Mouse (Mus musculus) urinary bladder, adult 18-20 months (tissue): Measurements from ENCODE around the gene Tnik.

Source experiments
- DNase-seq, 2 experiments: peaks; one replicate each; pipeline ENCODE4 v3.0.0; 2022; ENCODE audit warnings: low spot score in 2 of 2, mixed read lengths in 2 of 2

Tnik gene

DNA sequence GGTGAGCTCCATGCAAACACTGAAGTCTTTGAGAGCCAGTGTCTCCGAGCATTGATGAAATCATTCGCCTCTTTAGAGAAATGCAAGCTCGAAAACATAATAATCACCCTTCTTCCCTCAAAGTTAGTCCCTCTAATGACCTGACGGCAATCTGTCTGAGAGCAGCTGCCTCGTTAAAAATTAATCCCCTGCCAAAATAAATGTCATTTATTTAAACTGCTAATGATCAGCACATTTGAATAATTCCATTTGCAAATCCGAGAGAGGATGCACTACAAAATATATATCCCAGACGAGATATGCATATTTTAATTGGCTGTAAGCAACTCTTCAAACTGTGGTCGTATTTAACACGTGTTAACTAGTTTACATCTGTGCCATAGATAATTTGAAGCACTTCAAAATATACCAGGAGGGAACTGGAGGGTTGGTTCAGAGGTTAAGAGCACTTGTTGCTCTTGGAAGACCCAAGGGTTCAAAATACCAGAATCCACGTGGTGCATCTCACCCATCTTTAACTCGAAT is 281.4 kb downstream of the Tnik start:
- no peak for DNase-seq

DNA sequence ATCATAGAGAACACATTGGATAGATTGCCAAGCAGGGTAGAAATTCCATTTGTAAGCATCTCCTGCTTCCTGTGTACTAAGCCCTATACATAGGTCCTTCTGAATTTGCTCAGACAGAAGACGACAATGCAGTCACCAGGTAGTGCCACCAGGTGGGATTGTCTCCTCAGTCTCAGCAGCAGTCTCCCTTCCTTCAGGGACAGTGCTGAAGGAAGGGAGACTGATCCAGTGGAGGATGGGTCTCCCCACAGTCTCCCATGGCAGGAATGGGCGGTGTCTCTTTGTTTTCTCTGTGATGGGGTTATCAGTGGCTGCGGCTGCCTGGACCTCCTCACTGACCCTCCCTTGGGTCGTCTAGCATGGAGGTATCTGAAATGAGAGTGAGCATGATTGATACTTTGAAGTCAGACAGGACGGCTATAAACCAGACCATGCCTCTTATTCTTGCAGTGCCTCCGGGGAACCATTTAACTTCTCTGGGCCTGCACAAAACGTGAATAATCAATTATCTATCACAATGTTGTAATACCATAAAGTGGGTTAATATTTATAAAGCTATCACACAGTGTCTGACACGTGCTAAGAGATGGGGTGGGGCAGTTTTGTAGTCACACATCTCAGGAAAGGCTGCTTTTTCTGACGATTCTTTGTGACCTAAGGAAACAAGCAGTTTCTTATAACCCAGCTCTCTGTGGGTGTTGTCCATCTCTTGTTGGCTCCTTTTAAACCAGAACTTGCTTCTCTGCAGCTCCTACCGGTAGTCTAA is 285.1 kb downstream of the Tnik start:
- DNase-seq: no peak

DNA sequence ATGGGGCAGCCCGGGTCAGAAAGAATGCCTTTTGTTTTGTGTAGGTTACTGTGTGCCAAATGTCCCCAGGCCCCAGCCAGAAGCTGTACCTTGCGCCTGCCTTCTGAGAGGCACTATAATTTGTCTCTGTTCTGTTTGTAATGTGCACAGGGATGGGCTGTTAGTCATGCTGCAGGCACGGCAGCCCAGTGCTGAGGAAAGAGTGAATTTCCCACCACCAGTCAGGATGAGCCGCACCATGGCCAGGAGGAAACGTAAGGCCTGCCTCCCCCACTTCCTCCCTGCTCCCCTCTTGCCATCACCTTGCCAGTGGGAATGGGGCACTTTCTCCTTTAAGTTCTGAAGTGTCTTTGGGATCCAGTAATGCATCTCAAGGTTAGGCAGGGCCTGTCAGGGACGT is 286.4 kb downstream of the Tnik start:
- DNase-seq: no peak

DNA sequence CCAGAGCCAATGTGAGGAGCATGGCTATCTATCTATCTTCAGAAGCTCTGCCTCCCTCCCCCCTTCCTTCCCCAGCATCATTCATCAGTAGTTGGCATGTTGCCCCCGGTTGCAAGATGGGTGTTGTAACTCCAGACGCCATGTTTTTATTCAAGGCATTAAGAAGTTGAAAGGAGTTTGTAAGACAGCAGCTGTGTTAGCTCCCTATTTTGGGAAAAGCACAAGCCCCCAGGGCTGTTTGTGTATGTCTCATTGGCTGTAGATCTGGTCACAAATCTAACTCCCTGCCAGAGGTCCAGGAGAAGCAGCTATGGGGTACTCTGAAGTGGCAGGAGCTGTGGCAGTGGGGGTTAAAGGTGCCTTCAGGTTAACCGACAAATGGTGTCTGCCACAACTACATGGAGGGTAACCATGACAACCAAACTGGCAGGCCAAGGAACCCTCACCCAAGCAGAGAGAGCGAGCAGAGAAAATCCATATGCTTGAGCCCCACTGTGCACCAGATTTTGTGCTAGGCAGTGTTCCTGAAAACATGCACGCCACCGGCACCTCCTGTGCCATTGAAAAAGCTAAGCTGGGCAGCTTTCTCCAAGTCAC is 287.6 kb downstream of the Tnik start:
- DNase-seq: no peak

DNA sequence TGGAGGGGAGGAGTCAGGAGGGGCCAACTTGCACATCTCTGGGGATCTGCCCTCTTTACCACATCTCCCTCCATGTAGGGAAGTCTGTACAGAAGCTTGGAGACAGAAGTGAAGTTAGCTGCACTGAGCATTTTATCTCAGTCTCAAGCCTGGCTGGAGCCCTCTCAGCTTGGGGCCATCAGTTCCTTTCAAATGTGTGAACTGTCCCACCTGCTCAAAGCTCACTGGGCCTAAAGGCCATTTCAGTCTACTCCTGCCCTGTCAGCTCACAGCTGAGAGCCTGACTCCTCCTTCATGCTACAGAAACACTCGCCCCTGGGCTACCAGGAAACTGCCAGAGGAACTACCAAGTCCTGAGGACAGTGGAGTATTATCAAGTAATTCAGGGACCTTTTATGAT is 288.7 kb downstream of the Tnik start:
- no peak for DNase-seq

DNA sequence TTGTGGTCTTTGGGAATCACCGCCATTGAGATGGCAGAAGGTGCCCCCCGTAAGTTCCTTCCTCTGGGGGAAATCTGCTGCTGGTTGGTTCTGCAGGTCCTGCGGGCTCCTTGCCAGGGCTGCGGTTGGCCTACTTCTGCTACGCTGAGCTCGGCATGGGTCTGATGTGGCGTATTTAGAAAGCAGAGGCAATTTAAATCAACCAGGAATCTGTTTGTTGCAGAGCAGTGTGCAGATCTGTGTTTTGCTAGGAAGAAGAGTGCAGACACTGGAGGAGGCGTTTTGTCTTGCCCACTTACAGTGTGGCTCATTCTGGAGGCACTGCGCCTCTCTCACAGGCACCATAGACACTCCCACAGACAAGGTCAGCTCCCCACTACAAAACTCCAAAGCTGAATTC is 291.9 kb downstream of the Tnik start:
- no peak for DNase-seq

DNA sequence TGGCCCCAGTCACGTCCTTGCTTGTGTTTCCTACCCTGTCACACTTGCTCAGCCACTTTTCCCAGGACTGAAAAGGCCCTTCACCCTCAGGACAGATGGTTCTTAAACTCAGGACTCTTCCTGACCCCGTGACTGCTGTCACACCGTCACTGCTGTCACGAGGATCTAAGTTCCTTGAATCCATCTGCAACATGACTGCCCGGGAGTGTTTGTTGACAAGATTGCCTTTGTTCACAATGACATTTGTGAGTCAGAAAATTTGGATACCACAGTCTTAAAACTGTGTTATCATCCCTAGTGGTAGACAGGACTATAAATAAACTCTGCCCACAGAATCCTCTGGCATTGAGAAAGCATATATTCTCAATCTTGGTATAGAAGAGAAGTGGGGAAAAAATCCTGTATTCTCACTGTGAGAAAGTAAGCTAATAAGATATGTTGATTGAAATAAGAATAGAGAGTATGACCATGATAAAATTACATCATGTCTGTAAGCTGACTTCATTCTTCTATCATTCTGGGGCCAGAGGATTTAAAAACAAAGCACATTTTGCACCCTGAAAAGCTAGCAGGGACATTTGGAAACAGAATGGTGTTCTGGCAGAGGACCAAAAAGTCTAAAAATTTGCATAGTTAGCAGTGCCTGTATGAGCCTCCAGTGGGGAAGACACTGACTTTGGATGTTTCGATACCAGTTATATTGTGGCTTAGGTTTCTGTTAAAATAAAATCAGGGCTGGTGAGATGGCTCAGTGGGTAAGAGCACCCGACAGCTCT is 293.0 kb downstream of the Tnik start:
- no peak for DNase-seq

DNA sequence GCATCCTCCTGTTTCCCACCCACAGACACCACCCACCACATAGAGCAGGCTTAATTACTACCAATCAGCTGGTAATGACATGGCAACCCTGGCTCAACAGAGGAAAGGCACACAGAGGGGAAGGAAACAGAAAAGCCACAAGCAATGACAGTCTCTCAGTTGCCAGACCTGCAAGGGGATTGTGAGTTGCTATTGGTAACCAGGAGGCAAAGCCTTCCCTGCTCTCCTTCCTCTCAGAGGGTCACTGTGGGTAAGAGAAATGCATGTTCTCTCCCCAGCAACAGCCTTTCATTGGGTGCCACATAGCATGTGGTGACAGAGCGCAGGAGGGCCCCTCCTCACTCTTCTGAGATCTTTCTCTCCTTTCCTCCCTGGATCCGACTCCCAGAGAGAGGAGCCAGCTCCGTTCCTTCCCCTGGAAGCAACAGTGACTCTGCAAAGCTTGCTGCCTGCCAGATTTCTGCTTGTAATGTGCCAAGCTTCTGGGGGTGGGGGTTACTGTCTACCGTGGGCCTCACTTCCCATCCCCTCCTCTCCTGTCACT is 295.4 kb downstream of the Tnik start:
- DNase-seq: no peak

DNA sequence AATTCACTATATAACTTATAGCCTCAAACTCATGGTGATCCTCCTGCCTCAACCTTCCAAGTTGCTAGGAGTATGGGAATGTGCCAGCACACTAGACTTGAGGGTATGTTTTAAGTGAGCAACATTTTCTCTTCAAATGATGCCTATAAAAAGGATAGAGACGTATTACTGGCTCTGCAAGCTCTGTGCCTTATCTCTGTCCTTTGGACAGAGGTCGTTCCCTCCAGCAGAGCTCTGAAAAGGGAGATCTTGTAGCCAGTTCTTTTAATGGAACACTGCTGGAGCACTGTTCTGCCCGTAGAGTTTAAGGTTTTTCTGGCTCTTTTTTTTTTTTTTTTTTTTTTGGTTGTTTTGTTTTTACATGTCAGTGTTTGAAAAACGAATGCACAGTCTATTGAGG is 298.4 kb downstream of the Tnik start:
- DNase-seq: no peak

DNA sequence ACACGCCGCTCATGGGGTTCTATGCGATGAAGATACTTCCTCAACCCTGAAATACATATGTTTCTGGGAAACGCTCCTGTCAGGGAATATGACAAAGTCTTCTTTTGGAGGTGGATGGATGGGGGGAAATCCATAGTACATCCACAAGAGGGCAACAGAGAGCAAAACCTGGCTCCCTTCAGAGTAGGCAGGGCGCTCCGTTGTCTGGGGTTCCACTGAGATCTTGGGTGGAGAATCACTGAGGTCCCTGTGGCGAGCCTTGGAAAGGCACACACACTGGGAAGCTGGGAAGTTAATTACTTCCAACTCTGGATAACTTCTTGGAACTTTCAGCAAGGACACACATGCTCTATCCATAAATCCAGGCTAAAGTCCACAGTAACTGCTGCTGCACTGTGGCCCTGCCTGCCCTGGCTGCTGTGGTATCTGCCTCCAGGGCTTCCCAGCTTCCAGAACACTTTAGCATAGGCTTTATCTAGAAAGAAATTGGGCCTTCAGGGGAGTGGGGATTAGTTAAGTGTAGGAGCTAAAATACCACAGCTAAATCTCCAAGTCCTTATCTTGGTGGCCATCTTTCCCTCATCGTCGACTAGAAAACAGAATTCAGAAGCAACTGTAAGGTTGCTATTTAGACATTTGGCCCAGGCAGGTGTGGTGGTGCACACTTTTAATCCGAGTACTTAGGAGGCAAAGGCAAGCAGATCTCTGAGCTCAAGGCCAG is 299.8 kb downstream of the Tnik start:
- no peak for DNase-seq

DNA sequence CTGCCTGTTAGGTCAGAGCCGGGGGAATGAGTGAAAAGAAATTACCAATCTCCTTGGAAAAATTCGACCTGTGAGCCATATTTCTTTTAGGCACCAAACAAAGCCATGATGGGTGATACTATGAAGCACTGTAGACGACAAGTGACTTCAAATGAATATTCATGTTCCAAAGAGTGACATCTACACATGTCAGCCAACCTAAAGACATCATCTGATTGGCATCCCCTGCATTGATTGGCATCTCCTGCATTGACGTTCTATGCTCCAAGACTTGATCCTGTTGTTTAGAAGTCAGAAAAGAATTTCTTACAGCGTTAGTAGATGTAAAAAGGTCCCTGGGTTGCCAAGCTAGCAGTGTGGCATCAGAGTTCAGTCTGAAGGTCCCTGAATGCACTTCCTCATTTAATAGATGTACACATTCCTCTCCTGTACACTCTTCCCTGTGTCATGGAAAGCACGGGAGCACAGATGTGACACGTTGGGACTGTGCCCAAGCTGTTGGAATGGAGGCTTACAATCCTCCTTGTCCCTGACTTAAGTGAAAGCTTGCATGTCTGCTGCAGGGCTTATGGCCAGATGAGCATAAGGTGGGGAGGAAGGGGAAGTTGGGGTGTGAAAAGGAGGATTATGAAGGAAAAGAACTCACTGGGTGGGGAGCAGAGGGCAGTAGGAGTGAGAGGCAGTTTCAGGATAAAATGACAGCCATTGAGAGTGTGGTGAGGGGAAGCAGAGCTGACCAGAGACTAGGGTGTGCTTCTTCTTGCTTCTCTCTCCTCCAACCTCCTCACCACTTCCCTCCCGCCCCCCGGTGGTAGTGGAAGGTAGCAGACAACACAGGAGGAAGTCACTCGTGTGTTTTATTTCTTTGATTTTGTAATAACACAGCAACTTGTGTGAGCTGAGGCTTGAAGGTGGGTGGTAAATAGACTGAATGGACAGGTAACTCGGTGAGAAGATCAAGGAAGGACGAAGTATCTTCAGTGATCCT is 301.6 kb downstream of the Tnik start:
- no peak for DNase-seq

DNA sequence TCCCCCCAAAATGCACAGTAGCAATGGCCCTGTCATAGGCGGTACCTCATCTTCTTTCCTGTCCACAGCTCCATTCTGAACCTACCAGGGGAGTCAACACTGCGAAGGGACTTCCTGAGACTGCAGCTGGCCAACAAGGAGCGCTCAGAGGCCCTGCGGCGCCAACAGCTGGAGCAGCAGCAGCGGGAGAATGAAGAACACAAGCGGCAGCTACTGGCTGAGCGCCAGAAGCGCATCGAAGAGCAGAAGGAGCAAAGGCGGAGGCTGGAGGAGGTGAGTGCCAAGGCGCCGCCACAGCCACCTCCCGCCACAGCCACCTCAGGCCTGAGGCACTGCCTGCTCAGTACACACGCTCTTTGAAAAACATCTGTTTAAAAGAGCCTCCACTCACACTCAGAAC is 314.3 kb downstream of the Tnik start:
- no peak for DNase-seq

DNA sequence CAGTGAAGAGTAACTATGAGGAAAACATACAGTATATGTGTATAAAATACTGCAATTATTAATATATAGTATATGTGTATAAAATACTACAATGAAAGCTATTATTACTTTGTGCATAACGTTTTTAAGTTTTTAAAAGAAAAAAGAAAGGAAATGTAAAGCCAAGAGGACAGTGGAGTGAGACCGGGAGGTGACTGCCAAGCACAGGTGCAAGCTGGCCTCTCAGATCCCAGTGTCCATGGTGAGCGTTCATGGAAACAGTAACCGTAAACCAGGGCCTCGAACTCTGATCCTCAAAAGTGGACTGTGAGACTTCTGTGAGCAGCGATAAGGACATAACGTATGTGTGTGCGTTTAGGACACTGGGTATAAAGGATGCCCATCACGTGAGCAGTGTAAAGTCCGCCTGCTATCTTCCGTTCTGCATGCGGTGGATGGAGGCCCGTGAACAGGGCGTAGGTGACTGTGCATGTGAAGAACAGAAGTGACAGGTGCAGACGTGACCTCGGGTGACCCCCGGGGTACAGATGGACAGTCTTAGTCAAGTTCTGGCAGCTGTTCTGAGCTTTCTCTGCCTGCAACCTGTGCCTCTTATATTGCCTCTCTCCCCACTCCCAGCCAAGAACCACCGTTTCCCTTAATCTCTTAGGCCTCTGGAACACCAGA is 316.1 kb downstream of the Tnik start:
- DNase-seq: no peak

DNA sequence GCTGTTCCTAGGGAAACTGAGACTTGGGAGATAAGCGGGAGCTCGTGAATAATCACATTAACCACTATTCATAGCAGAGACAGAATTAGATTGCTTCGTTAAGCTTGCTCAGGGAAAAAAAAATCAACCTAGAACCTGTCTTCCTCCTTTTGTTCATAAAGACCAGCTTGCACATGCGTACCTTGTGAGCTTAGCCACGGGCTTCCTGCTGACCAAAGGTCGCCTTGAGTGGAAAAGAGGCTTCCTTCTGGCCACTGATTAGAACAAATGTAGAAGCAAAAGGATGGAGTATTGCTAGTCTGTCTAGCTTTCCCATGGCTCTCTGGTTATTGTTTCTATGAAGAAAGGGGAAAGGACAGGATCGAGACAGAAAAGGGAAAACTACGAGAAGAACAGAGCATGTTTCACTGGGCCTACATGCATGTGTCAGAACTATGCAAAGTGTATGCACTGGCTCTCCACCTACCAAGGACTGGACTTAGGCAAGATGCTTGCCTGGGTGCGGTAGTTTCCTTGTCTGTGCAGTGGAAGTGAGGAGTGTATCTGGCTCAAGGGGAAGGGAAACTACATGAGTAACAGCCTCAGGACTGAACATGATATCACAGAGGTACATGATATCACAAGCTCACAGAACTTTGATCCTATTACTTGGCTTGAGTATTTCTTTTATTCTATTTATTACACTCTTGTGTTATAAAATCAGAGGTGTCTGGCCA is 322.9 kb downstream of the Tnik start:
- no peak for DNase-seq

DNA sequence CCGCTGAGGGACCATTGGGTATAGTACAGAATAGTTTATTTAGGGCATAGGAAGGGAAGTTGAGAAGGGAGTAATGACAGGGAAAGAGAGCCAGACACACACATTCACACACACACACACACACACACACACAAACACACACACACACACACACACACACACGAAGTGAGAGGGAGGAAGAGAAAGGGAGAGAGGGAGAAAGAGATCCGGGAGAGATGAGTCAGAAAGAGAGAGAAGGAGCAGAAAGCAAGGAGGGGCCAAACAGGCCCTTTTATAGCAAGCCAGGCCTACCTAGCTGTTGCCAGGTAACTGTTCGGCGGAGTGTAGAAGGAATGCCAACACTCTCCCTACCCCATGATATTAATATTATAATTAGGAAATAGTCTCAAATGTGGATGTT is 324.8 kb downstream of the Tnik start:
- no peak for DNase-seq

DNA sequence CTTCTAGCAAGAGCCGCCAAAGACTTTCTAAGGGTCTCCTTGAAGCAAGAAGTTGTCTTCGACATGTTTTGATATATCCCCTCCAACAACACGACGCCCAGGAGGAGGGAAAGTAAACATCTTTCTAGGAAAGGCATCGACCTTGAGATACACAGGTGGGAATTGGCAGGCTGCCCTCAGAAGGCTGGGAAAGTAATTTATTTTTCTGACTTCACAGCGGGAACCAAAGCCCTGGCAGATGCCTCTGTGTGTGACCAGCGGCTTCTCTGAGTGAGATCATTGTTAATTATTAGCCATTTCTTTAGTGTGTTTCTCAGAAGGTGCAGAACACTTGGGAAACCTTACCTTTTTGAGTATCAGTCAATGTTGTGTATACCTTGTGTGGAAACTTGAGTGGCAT is 328.3 kb downstream of the Tnik start:
- no peak for DNase-seq

DNA sequence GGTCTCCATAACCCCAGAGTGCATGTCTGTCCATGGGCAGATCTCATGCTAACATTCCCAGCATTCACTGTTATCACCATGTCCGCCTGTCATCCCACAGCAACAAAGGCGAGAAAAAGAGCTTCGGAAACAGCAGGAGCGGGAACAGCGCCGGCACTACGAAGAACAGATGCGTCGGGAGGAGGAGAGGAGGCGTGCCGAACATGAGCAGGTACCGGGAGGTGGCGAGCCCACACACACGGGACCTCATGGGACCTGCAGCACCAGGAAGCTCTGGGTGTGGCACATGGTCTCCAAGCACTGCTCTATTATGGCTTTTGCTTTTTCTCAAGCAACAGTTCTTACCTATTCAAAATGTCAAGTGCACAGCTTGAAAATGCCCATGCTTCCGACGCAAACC is 330.9 kb downstream of the Tnik start:
- DNase-seq: no peak

DNA sequence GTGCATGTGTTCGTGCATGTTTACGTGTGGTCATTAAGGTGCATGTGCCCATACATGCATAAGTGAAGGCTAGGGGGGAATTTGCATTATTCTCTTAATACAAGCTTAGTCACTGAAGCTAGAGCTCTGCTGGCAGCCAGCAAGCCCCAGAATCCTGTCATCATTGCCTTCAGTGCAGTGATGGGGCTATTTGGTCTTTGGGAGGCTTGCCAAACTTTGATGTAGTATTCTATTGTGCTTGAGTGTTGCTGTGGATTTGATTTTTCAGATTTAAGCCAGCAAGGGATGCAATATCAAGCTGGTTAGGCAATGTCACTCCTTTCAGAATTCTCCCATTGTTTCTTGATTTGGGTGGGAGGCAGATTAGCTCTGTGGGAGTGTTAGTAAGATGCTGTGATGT is 336.5 kb downstream of the Tnik start:
- no peak for DNase-seq

DNA sequence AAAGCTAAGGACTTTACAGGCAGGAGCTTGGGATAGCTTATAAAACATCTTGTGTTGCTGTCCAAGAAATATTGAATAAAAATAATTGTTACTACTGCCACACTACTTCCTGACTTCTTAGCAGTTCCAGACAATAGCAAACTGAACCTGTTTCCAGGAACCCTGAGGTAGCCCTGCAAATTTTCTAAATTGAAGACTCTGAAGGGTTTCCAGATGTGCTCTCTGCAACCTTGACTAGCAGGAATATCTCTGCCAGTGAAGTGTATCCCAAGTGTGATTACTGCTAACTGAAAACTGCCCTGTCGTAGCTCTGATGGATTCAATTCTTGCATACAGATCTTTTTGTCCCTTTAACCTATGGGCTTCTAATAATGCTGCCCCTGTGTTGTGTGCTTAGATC is 343.7 kb downstream of the Tnik start:
- DNase-seq: no peak
